Mouse (Mus musculus): ENCODE measurements around the gene Brms1l. TPM values are rescaled to one million over a fixed set of nuclear protein-coding genes. Genes with fewer than 3 reads are reported as not detected.
"Not testable (repeated sequence)": the region's sequence is repeated elsewhere in the genome, so short reads cannot be mapped to it uniquely, and the experiment has no call there.

Gene Brms1l
- polyA plus RNA-seq (2015; fragmentation: Nextera tagmentation; extraction: Ambion mirVana): 52.5 and 56.1 TPM in 2 replicates

DNA sequence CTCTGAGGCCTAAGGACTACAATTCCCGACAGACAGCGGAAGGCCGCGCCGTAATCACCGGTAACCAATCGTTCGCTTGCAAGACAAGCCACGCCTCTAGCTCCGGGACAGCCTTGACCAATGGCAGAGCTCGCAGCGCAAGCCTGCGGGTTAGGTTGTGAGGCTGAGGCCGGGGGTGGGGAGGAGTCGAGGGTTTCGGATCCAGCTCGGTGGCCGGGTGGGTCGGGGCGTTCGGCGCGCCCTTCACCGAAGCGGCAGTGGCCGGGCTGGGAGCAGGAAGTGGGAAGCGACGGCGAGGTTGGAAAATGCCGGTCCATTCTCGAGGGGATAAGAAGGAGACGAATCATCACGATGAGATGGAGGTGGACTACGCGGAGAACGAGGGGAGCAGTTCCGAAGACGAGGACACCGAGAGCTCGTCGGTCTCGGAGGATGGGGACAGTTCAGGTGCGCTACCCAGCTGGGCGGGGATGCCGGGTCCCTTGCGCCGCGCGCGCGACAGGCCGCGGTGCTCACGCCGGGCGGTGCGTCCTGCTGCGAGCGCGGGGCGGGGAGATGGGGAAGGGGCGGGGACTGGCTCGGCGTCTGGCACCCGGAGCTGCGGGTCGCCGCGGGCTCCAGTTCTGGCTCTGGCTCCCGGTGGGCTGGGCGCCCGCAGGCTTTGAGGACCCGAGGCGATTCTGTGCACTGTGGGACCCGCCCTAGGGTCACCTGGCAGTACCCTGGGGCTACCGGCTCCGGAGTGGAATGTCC lies at the start of gene Brms1l:
TSS of gene Brms1l (plus strand) at position 126 of the 753 bp plus-strand sequence.
- no peaks in the 10 kb centered on the region for H3K27me3 ChIP-seq
- H3K36me3 ChIP-seq: no peaks in the 10 kb centered on the region
- WGBS: under 1% methylated on average over 76 of the region's 77 CpGs
- H3K27ac ChIP-seq: peak within 1 kb of the TSS; percentile 90
- peak within 1 kb of the TSS; percentile 61 for H3K4me3 ChIP-seq (replicated peaks)
- peak within 1 kb of the TSS; percentile 77 for H3K4me2 ChIP-seq (replicated peaks)
- H3K4me1 ChIP-seq (replicated peaks): peaks cover 15% of the 10 kb centered on the region
- no peaks in the 10 kb centered on the region for H3K9me3 ChIP-seq
- H3K9ac ChIP-seq (replicated peaks): peak within 1 kb of the TSS; percentile 74
- ATAC-seq: peak; percentile 99

DNA sequence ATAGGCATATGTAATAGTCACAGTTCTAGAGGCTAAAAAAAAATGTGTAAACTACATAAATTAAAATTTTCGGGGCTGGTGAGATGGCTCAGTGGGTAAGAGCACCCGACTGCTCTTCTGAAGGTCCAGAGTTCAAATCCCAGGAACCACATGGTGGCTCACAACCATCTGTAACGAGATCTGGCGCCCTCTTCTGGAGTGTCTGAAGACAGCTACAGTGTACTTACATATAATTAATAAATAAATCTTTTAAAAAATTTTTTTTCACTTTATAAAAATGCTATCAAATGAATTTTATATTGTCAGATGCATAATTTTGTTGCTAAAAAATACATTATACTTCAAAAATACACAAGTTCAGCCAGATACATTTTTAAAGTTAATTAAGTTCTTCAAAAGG lies 41.6 kb upstream of the Brms1l start:
- H3K4me3 ChIP-seq (replicated peaks); ATAC-seq; H3K4me2 ChIP-seq (replicated peaks); H3K9ac ChIP-seq (replicated peaks); H3K27ac ChIP-seq; H3K27me3 ChIP-seq; H3K4me1 ChIP-seq (replicated peaks); H3K36me3 ChIP-seq; H3K9me3 ChIP-seq: not testable (repeated sequence)
- WGBS: 85% methylated on average over 4 of the region's 4 CpGs

DNA sequence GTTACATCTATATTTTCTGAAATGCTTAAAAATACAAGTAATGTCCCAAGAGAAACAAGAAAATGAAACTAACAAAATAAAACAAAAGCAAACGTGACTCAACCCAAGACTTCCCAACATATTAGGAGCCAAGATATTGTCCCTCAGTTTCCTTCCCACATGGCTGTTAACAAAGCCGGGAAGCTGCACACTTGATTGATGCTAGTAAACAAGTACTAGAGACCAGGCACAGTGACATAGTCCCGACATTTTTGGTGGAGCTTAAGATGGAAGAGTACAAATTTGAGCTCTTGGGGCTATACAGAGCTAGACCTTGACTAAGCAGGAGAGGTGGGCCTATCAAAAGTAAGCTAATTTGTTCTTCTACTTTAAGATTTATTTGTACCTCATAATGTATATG lies 39.0 kb upstream of the Brms1l start:
- H3K9me3 ChIP-seq: no peaks in the 10 kb centered on the region
- H3K27me3 ChIP-seq: no peaks in the 10 kb centered on the region
- no peak overlapping the region for H3K4me2 ChIP-seq (replicated peaks)
- H3K4me3 ChIP-seq (replicated peaks): no peak overlapping the region
- no peaks in the 10 kb centered on the region for H3K36me3 ChIP-seq
- H3K4me1 ChIP-seq (replicated peaks): no peaks in the 10 kb centered on the region
- no peak overlapping the region for H3K9ac ChIP-seq (replicated peaks)
- H3K27ac ChIP-seq: no peak overlapping the region
- no peak for ATAC-seq
- WGBS: 89% methylated on average over 3 of the region's 3 CpGs

DNA sequence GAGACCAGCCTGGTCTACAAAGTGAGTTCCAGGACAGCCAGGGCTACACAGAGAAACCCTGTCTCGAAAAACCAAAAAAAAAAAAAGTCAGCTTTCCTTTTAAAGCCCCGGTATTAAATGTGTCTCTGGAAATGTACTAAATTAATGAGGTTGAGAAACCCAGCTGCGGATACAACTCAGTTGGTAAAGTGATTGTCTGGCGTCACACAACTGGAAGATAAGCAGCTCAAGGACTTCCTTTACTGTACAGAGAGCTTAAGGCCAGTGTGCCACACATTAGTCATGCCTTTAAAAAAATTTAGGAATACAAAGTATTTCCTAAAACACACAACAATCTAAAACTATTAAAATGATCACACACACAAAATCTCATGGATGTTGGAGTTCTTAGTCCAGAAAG lies 37.4 kb upstream of the Brms1l start:
- no peak overlapping the region for H3K4me3 ChIP-seq (replicated peaks)
- ATAC-seq: no peak
- WGBS: 94% methylated on average over 4 of the region's 4 CpGs
- no peak overlapping the region for H3K27ac ChIP-seq
- no peak overlapping the region for H3K4me2 ChIP-seq (replicated peaks)
- H3K27me3 ChIP-seq: no peaks in the 10 kb centered on the region
- no peaks in the 10 kb centered on the region for H3K9me3 ChIP-seq
- no peak overlapping the region for H3K9ac ChIP-seq (replicated peaks)
- H3K36me3 ChIP-seq: no peaks in the 10 kb centered on the region
- no peaks in the 10 kb centered on the region for H3K4me1 ChIP-seq (replicated peaks)

DNA sequence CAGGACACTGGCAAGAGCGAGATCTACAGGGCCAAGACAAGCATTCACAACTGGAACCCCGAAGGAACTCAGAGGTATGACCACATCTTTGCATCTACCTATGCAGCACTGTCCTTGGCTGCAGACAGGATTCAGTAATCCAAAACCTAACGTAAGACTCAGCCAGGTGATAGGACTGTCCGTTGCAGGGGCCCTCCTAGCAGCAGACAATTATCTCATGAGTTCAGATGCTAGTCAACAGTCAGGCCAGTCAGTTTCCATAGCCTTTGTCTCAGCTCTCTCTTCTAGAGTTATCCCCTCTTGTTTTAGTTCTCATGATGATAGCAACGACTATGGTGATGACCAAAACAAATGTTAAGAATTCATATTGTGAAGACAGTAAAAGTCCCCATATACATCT lies 36.0 kb upstream of the Brms1l start:
- no peaks in the 10 kb centered on the region for H3K36me3 ChIP-seq
- ATAC-seq: no peak
- H3K4me2 ChIP-seq (replicated peaks): no peak overlapping the region
- H3K9ac ChIP-seq (replicated peaks): no peak overlapping the region
- no peaks in the 10 kb centered on the region for H3K27me3 ChIP-seq
- no peak overlapping the region for H3K27ac ChIP-seq
- WGBS: 91% methylated on average over 5 of the region's 5 CpGs
- H3K4me3 ChIP-seq (replicated peaks): no peak overlapping the region
- H3K9me3 ChIP-seq: no peaks in the 10 kb centered on the region
- H3K4me1 ChIP-seq (replicated peaks): no peaks in the 10 kb centered on the region

DNA sequence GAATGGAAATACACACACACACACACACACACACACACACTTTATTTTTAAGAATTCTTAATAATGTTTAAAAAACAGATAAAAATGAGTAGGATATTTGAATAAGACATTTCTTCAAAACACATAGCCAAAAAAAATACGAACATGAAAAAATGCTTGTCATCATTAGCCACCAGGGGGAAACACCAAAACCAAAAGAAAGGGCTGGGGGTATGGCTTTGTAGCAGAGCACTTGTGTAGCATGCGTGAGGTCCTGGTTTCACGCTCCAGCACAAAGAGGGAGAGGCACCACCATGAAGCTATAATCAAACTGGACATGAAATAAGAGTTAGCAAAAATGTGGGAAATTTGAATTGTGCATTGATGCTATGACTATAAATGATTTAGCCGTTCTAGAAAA lies 35.0 kb upstream of the Brms1l start:
- no peaks in the 10 kb centered on the region for H3K27me3 ChIP-seq
- H3K9me3 ChIP-seq: no peaks in the 10 kb centered on the region
- H3K9ac ChIP-seq (replicated peaks): no peak overlapping the region
- H3K36me3 ChIP-seq: no peaks in the 10 kb centered on the region
- 94% methylated on average over 4 of the region's 4 CpGs for WGBS
- H3K4me1 ChIP-seq (replicated peaks): no peaks in the 10 kb centered on the region
- no peak overlapping the region for H3K27ac ChIP-seq
- no peak for ATAC-seq
- H3K4me2 ChIP-seq (replicated peaks): no peak overlapping the region
- no peak overlapping the region for H3K4me3 ChIP-seq (replicated peaks)

DNA sequence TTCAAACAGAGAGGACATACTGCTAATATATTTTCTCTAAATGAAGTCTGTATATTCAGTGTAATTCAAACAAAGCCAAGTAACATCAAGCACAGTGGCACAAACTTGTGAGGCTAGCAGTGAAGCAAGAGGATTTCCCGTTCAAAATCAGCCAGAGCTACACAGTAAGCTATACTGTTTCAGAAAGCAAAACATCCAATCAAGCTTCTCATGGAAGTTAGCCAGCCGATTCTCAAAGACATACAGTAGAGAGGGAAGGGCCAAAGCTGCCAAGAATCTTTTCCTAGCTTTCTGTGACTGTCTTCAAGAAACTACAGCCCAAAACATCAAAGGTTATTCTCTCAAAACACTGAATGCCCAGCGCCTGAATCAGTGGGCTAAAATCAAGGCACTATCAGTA lies 31.1 kb upstream of the Brms1l start:
- Histone ChIP-seq H3K4me1 (replicated peaks) (no peaks in the 10 kb centered on the region), H3K27ac (no peak overlapping the region), H3K9me3 (no peaks in the 10 kb centered on the region), H3K27me3 (no peaks in the 10 kb centered on the region), H3K9ac (replicated peaks) (no peak overlapping the region), H3K36me3 (no peaks in the 10 kb centered on the region), H3K4me3 (replicated peaks) (no peak overlapping the region), H3K4me2 (replicated peaks) (no peak overlapping the region)
- 70% methylated on average over 3 of the region's 3 CpGs for whole genome bisulfite sequencing
- ATAC-seq: no peak

DNA sequence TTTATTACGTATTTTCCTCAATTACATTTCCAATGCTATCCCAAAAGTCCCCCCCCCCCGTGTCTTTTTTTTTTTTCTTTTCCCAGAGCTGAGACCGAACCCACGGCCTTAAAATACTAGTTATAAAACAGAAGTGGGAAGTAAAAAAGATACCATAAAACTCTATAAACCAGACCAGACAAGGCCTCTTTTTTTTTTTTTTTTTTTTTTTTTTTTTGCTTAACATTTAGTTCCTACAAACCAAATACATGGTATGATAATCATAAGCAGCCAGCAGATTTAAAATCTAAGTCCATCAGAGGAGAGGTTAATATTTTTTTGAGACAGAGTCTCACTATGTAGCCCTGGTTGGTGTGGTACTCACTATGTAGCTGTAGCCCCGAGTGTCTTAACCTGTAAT lies 19.6 kb upstream of the Brms1l start:
- no peaks in the 10 kb centered on the region for H3K36me3 ChIP-seq
- no peak overlapping the region for H3K4me3 ChIP-seq (replicated peaks)
- WGBS: 94% methylated on average over 5 of the region's 5 CpGs
- peaks cover 19% of the 10 kb centered on the region for H3K4me1 ChIP-seq (replicated peaks)
- H3K9ac ChIP-seq (replicated peaks): no peak overlapping the region
- H3K27me3 ChIP-seq: no peaks in the 10 kb centered on the region
- H3K27ac ChIP-seq: no peak overlapping the region
- H3K9me3 ChIP-seq: no peaks in the 10 kb centered on the region
- ATAC-seq: no peak
- H3K4me2 ChIP-seq (replicated peaks): no peak overlapping the region

DNA sequence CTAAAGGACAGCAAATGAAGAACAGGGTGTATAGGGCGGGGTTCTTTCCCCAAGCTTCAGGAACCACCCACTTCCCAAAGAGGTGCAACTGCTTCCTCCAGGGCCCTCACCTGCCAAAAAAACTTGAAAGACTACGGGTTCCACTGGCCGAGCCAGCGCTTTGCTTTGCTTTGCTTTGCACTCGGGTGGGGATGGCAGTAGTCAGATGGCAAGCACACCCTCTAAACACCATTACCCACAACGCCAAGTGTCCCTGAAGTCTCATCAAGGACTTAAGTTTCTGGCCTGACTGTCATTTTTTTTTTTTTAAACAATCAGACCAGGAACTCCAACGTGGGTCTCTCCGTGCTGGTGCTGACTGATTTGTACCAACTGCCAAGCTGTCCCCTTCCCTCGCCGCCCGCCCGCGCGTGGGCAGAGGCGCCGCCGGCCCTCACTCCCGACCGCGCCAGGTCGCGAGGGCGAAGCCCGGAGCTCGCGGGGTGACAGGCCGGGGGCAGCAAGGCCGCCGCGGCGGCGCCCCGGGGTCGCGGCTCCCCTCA lies 15.9 kb upstream of the Brms1l start:
- H3K9ac ChIP-seq (replicated peaks): peak overlapping the region; percentile 93
- 1% methylated on average over 35 of the region's 35 CpGs for WGBS
- H3K27me3 ChIP-seq: no peaks in the 10 kb centered on the region
- ATAC-seq: peak; percentile 67
- peak overlapping the region; percentile 81 for H3K4me2 ChIP-seq (replicated peaks)
- H3K36me3 ChIP-seq: no peaks in the 10 kb centered on the region
- H3K4me3 ChIP-seq (replicated peaks): peak overlapping the region; percentile 92
- H3K4me1 ChIP-seq (replicated peaks): peaks cover 19% of the 10 kb centered on the region
- H3K27ac ChIP-seq: peak overlapping the region; percentile 95
- H3K9me3 ChIP-seq: no peaks in the 10 kb centered on the region

DNA sequence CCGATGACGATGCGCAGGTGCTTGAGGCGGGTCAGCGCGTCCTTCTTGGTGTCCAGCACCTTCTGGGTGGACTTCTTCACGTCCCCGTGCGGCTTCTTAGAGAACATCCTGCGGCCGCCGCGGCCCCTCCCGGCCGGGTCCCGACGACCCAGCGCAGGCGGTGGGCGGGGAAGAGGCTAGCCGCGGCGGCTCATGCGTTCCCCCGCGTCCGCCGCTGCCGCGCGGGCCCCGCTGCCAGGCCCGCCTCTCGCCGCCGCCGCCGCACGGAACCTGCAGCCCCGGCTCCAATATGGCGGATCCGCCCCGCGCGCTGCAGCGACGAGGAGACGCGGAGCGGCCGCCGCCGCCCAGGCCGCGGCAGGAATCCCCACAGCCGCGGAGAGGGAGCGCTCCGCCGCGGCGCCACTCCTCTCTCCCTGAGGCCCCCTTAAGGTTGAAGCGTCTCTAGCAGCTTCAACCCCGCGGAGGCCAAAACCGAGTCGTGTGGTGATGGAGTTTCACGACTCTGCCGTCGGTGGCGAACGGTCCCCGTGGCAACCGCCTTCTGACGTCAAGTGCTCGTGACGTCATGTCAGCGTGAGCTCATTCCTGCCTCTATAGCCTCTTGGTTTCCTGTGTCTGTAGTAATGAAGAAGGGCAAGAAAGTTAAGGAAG lies 15.3 kb upstream of the Brms1l start, which contains the start of gene Ralgapa1:
TSS of gene Ralgapa1 (minus strand) at position 507 of the 654 bp plus-strand sequence.
- ATAC-seq: peak; percentile 96
- H3K27ac ChIP-seq: peak within 1 kb of the TSS; percentile 95
- peaks cover 19% of the 10 kb centered on the region for H3K4me1 ChIP-seq (replicated peaks)
- H3K9ac ChIP-seq (replicated peaks): peak within 1 kb of the TSS; percentile 93
- peak within 1 kb of the TSS; percentile 92 for H3K4me3 ChIP-seq (replicated peaks)
- H3K4me2 ChIP-seq (replicated peaks): peak within 1 kb of the TSS; percentile 81
- H3K36me3 ChIP-seq: no peaks in the 10 kb centered on the region
- no peaks in the 10 kb centered on the region for H3K27me3 ChIP-seq
- peaks cover 3% of the 10 kb centered on the region; the same call in 1 of the 2 replicates for H3K9me3 ChIP-seq
- under 1% methylated on average over 46 of the region's 78 CpGs for WGBS

DNA sequence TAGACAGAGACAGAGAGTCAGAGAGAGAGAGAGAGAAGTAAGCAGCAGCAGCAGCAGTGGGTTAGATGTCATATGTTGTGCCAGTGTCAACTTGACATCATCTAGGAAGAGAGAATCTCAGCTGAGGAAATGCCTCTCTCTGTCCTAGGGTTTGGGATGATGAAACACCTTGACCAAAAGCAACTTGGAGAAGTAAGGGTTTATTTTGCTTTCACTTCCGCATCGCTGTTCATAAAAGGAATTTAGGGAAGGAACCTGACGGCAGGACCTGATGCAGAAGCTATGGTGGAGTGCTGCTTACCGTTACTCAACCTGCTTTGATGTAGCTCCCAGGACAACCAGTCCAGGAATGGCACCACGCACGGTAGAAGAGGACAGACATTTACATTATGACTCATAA lies 12.1 kb upstream of the Brms1l start:
- H3K9me3 ChIP-seq: peaks cover 3% of the 10 kb centered on the region; the same call in 1 of the 2 replicates
- H3K4me2 ChIP-seq (replicated peaks): no peak overlapping the region
- no peak overlapping the region for H3K4me3 ChIP-seq (replicated peaks)
- no peaks in the 10 kb centered on the region for H3K36me3 ChIP-seq
- H3K27me3 ChIP-seq: no peaks in the 10 kb centered on the region
- H3K9ac ChIP-seq (replicated peaks): no peak overlapping the region
- ATAC-seq: no peak
- H3K4me1 ChIP-seq (replicated peaks): peaks cover 11% of the 10 kb centered on the region
- H3K27ac ChIP-seq: no peak overlapping the region
- 91% methylated on average over 6 of the region's 6 CpGs for WGBS

DNA sequence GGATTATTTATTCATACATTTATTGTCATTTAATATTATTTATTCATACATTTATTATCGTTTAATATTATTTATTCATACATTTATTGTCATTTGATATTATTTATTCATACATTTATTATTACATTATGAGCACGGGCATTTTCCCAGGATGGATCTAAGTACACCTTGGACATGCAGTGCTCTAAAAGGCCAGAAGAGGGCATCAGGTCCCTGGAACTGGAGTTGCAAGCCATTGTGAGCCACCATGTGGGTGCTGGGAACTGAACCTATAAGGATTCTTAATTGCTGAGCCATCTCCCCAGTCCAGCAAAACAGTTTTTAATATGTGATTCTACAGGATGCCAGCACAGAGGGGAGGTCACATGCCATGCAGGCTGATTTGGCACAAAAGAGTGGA lies 10.6 kb upstream of the Brms1l start:
- Histone ChIP-seq H3K9ac (replicated peaks) (no peak overlapping the region), H3K36me3 (no peaks in the 10 kb centered on the region), H3K27ac (no peak overlapping the region), H3K4me2 (replicated peaks) (no peak overlapping the region), H3K4me1 (replicated peaks) (no peaks in the 10 kb centered on the region), H3K4me3 (replicated peaks) (no peak overlapping the region), H3K9me3 (peaks cover 3% of the 10 kb centered on the region; the same call in 1 of the 2 replicates), H3K27me3 (no peaks in the 10 kb centered on the region)
- no peak for ATAC-seq
- 88% methylated on average over 2 of the region's 2 CpGs for WGBS

All from midbrain, embryonic 13.5 days (tissue).